In the genomic region with DNA sequence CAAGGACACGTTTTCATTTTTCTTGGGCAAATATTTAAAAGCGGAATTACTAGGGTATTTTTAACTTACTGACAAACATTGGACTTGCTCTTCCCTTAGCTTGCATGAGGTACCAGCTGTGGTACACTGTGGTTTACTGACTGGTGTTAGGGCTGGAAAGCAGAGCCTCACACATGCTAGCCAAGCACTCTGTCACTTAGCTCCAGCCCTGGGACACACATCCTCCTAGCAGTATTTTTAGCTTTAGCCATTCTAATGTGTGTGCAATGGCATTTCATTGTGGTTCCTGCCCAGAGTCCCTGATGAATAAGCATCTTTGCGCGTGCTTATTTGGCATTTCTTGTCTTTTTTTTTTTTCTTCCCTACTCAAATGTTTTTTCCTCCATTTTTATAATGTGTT, we compare ENCODE assay signal across 17 mouse cellular contexts.
DNase-seq lines count a peak whose midpoint lies in the region; ATAC-seq and TF ChIP-seq lines count a peak whose summit lies in the region.
"Had no signal": no experiment of that assay in that cellular context is flagged by ENCODE, and none has a peak within 500 bp of the region (broad histone marks: within the 10 kb centered on the region; RNA-seq: fewer than 3 reads in every experiment).

No protein-coding gene starts in this region.

- peak overlapping the region; percentile 3; the same call in 1 of the 2 replicates for H3K27ac ChIP-seq in layer of hippocampus, adult 2 months
- no peak overlapping the region for H3K27ac ChIP-seq in intestine, embryonic 15.5 days
- H3K27ac ChIP-seq: embryonic facial prominence, embryonic 15.5 days; forebrain, embryonic 15.5 days; neural tube, embryonic 13.5 days had no signal

- 79% methylated on average over 4 of the region's 4 CpGs for WGBS in intestine, embryonic 15.5 days

- no peak for ATAC-seq in intestine, embryonic 15.5 days
- ATAC-seq: forebrain, embryonic 15.5 days; Patski had no signal

- H3K4me2 ChIP-seq in intestine, embryonic 15.5 days (replicated peaks): no peak overlapping the region
- H3K4me2 ChIP-seq: embryonic facial prominence, embryonic 15.5 days; forebrain, embryonic 15.5 days; neural tube, embryonic 13.5 days had no signal

- H3K9me3 ChIP-seq in intestine, embryonic 15.5 days: no peaks in the 10 kb centered on the region
- H3K9me3 ChIP-seq: embryonic facial prominence, embryonic 15.5 days; forebrain, embryonic 15.5 days; neural tube, embryonic 13.5 days had no signal

- DNase-seq in layer of hippocampus, adult 2 months (ENCODE audit: low spot score in 2 of 2): no peak
- DNase-seq in layer of hippocampus, postnatal 14 days (ENCODE audit: low spot score in 2 of 2): no peak
- peak; percentile 92 for DNase-seq in 416B (ENCODE audit: low read depth)
- DNase-seq in c-Kit-positive CD71-negative TER-119-negative erythroid progenitor cells, embryonic 14.5 days (ENCODE audit: low read depth): peak; percentile 26
- DNase-seq in heart, postnatal 4 days: peak; percentile 25
- no peak for DNase-seq in testis, postnatal 14 days (ENCODE audit: low spot score)
- no peak for DNase-seq in left cerebral cortex, adult 11 months (ENCODE audit: low spot score)
- DNase-seq: cerebellum, postnatal 36 days; kidney, adult 11 months; lung, adult 2 months; midbrain, embryonic 14.5 days; thymus, adult 2 months had no signal

- H3K36me3 ChIP-seq in intestine, embryonic 15.5 days: no peaks in the 10 kb centered on the region
- H3K36me3 ChIP-seq: embryonic facial prominence, embryonic 15.5 days; forebrain, embryonic 15.5 days; neural tube, embryonic 13.5 days had no signal

- H3K4me1 ChIP-seq in intestine, embryonic 15.5 days (replicated peaks): no peaks in the 10 kb centered on the region

- H3K27me3 ChIP-seq in intestine, embryonic 15.5 days (replicated peaks): no peaks in the 10 kb centered on the region
- H3K27me3 ChIP-seq: embryonic facial prominence, embryonic 15.5 days; forebrain, embryonic 15.5 days; neural tube, embryonic 13.5 days; Patski had no signal

- no peak for TF ChIP-seq CTCF in layer of hippocampus, adult 2 months (conservative IDR thresholded peaks at IDR 0.05)

- no peak overlapping the region for H3K4me3 ChIP-seq in layer of hippocampus, adult 2 months
- no peak overlapping the region for H3K4me3 ChIP-seq in intestine, embryonic 15.5 days (replicated peaks)
- H3K4me3 ChIP-seq: embryonic facial prominence, embryonic 15.5 days; forebrain, embryonic 15.5 days; neural tube, embryonic 13.5 days had no signal

- H3K9ac ChIP-seq in intestine, embryonic 15.5 days: no peak overlapping the region
- H3K9ac ChIP-seq: embryonic facial prominence, embryonic 15.5 days; forebrain, embryonic 15.5 days; neural tube, embryonic 13.5 days had no signal

Comparison
In these comparisons a context has a peak if more than half of its experiments do, and no peak if none do; other contexts are left out.
1. DNase-seq: peak in 416B (single experiment), c-Kit-positive CD71-negative TER-119-negative erythroid progenitor cells, embryonic 14.5 days (single experiment) and heart, postnatal 4 days (single experiment); none in layer of hippocampus, adult 2 months (0 of 2), layer of hippocampus, postnatal 14 days (0 of 2), testis, postnatal 14 days (single experiment) and left cerebral cortex, adult 11 months (single experiment).